Mouse (Mus musculus) kidney, embryonic 14.5 days (tissue): ENCODE data around the gene Pxylp1. TPM values are rescaled to one million over a fixed set of nuclear protein-coding genes. Genes with fewer than 3 reads are reported as not detected.
A peak's percentile ranks its signal among the peaks of the same experiment; 100 is the strongest.

Source experiments
- ATAC-seq: fragments of 200-750 bp; cut with Nextera tagmentation; 2 replicates; pipeline ENCODE4 v1.8.0; 2017; ENCODE audit warnings: moderate number of reproducible peaks, mild to moderate bottlenecking, moderate TSS enrichment, moderate library complexity; ENCODE audit not compliant: low FRiP score, low TSS enrichment
- H3K27ac ChIP-seq: fragments of 300-500 bp; sonication (generic); 2 replicates; pipeline ENCODE4 v1.5.1; 2014; ENCODE audit warnings: low read depth, mild to moderate bottlenecking, low read length, moderate library complexity, mixed read lengths
- H3K27me3 ChIP-seq: fragments of 300-500 bp; sonication (generic); 2 replicates; pipeline ENCODE4 v1.6.1; 2014; ENCODE audit warnings: mild to moderate bottlenecking, low read length; ENCODE audit not compliant: control insufficient read depth, insufficient read depth
- H3K36me3 ChIP-seq: fragments of 300-500 bp; sonication (generic); 2 replicates; pipeline ENCODE4 v1.6.1; 2014; ENCODE audit warnings: low read length, mixed read lengths; ENCODE audit not compliant: control insufficient read depth, insufficient read depth
- H3K4me1 ChIP-seq: fragments of 300-500 bp; sonication (generic); 2 replicates; pipeline ENCODE4 v1.6.1; 2014; ENCODE audit warnings: low read length, mixed read lengths; ENCODE audit not compliant: control insufficient read depth, insufficient read depth
- H3K4me2 ChIP-seq: fragments of 300-500 bp; sonication (generic); replicated peaks from 2 replicates; pipeline ENCODE4 v1.6.1; 2014; ENCODE audit warnings: low read depth, mild to moderate bottlenecking, low read length
- H3K4me3 ChIP-seq: fragments of 300-500 bp; sonication (generic); 2 replicates; pipeline ENCODE4 v1.5.1; 2014; ENCODE audit warnings: mild to moderate bottlenecking, low read length
- H3K9ac ChIP-seq: fragments of 300-500 bp; sonication (generic); 2 replicates; pipeline ENCODE4 v1.6.1; 2014; ENCODE audit warnings: low read depth, mild to moderate bottlenecking, low read length, moderate library complexity
- H3K9me3 ChIP-seq: fragments of 300-500 bp; sonication (generic); 2 replicates; pipeline ENCODE4 v1.6.1; 2016; ENCODE audit warnings: low read length; ENCODE audit not compliant: control insufficient read depth
- WGBS: fragments of 180-500 bp; shearing (Covaris S2); extraction: QIAGEN DNeasy Blood & Tissue Kit; methylation state at CpG from one replicate; pipeline ENCODE4 v1.1.7; 2014; 5-methylcytosine and 5-hydroxymethylcytosine counted together
- polyA plus RNA-seq: library from polyadenylated mRNA; unstranded; fragments of >200 nt; fragmentation: Nextera tagmentation; extraction: Ambion mirVana; gene quantifications from 2 replicates; pipeline ENCODE4 v1.2.1, GENCODE M21; 2014

Gene Pxylp1
- polyA plus RNA-seq, 1 experiment from 2014 or later: 19.3 TPM

GRCm38 (mm10) chr9:96916620-96917538, 24.4 kb upstream of the Pxylp1 start:
- no peak overlapping the region for H3K4me2 ChIP-seq
- ATAC-seq: peak; percentile 87
- WGBS: 40% methylated on average over 27 of the region's 27 CpGs

DNA sequence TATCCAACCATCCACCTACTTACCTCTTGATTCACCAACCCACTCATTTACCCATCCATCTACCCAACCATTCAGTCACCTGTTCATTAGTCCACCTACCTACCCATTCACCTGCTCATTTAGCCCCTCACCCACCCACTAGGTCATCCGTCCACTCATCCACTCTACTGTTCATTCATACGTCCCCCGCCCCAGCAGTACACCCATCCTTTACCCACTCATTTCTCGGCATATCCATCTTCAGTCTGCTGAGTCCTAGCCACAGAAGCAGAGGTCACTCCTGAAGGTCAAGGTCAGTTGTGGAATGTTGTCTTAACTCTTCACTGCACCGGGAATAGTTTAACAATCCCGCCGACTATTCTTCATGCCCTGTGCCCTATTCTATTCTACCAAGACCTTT, 23.6 kb upstream of the Pxylp1 start:
- Histone ChIP-seq H3K27ac (no peak overlapping the region), H3K4me3 (no peak overlapping the region), H3K27me3 (no peaks in the 10 kb centered on the region), H3K36me3 (no peaks in the 10 kb centered on the region), H3K9ac (no peak overlapping the region), H3K9me3 (peaks cover 4% of the 10 kb centered on the region; the same call in 1 of the 2 replicates), H3K4me1 (no peaks in the 10 kb centered on the region), H3K4me2 (no peak overlapping the region)
- WGBS: 33% methylated on average over 7 of the region's 7 CpGs
- peak; percentile 58; the same call in 1 of the 2 replicates for ATAC-seq

More at GRCm38 (mm10) chr9:96916620-96917538, 24.4 kb upstream of the Pxylp1 start:
- H3K36me3 ChIP-seq: no peaks in the 10 kb centered on the region
- H3K9ac ChIP-seq: no peak overlapping the region
- peaks cover 4% of the 10 kb centered on the region; the same call in 1 of the 2 replicates for H3K9me3 ChIP-seq
- no peak overlapping the region for H3K27ac ChIP-seq
- no peaks in the 10 kb centered on the region for H3K4me1 ChIP-seq
- no peaks in the 10 kb centered on the region for H3K27me3 ChIP-seq
- H3K4me3 ChIP-seq: no peak overlapping the region

DNA sequence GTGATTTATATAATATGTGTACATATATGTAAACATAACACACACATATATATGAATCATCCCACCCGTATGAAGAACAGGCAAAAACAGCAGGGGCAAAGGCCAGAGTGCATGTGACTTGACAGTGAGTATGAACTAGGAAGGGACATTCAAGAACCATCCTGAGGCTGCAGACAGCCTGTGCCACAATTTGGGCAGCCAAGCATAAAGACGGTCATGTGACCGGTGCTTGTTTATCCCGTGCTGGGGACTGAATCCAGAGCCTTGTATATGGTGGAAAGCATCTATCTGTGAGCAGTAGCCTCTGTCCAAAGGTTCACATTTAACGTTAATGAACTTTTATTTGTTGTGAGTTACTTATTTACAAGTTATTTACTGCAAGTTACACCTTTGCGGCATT, 22.4 kb upstream of the Pxylp1 start:
- no peak overlapping the region for H3K9ac ChIP-seq
- no peaks in the 10 kb centered on the region for H3K27me3 ChIP-seq
- no peak overlapping the region for H3K27ac ChIP-seq
- H3K9me3 ChIP-seq: peaks cover 4% of the 10 kb centered on the region; the same call in 1 of the 2 replicates
- H3K4me2 ChIP-seq: no peak overlapping the region
- no peak for ATAC-seq
- H3K4me1 ChIP-seq: no peaks in the 10 kb centered on the region
- H3K4me3 ChIP-seq: no peak overlapping the region
- H3K36me3 ChIP-seq: no peaks in the 10 kb centered on the region
- 75% methylated on average over 6 of the region's 6 CpGs for WGBS

DNA sequence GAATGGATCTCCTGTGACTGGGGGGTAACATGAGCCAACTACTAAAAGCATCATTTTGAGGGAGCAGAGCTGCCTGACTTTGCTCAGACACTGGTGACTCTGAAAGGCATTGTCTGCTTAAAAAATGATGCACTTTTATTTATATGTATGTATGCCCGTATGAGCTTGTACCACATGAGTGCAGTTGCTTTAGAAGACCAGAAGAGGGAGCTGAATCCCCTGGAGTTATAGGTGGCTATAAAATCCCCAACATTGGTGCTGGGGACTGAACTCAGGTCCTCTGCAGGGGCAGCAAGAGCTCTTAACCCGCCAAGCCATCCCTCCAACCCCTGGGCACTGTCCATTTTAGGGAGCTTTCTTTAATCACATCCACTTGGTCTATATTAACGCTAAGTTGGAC, 21.5 kb upstream of the Pxylp1 start:
- Histone ChIP-seq H3K36me3 (no peaks in the 10 kb centered on the region), H3K27me3 (no peaks in the 10 kb centered on the region), H3K9me3 (no peaks in the 10 kb centered on the region), H3K9ac (no peak overlapping the region), H3K27ac (no peak overlapping the region), H3K4me3 (no peak overlapping the region), H3K4me1 (no peaks in the 10 kb centered on the region), H3K4me2 (no peak overlapping the region)
- ATAC-seq: no peak
- 84% methylated on average over 3 of the region's 3 CpGs for WGBS

DNA sequence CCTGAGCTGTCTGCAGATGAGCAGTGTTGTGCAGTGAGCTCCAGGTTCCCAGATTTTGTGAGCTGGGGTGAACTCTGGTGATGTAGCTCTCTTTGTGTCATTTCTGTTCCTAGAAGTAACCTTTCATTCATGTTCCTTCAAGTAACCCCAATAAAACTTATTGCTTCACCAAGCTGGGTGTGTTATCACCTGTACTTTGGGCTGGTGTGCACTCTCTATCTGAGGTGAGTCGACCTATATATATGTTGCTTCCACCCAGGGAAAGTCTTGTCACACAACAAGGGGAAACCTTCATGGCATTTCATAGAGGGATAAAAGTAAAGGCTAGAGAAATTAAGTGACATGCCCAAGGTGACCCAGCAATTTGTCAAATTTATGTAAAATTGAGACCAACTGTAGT, 17.0 kb upstream of the Pxylp1 start:
- no peak for ATAC-seq
- Histone ChIP-seq H3K4me1 (no peaks in the 10 kb centered on the region), H3K9ac (no peak overlapping the region), H3K4me2 (no peak overlapping the region), H3K9me3 (no peaks in the 10 kb centered on the region), H3K27ac (no peak overlapping the region), H3K4me3 (no peak overlapping the region), H3K27me3 (no peaks in the 10 kb centered on the region), H3K36me3 (no peaks in the 10 kb centered on the region)
- 86% methylated on average over 1 of the region's 1 CpGs for WGBS

DNA sequence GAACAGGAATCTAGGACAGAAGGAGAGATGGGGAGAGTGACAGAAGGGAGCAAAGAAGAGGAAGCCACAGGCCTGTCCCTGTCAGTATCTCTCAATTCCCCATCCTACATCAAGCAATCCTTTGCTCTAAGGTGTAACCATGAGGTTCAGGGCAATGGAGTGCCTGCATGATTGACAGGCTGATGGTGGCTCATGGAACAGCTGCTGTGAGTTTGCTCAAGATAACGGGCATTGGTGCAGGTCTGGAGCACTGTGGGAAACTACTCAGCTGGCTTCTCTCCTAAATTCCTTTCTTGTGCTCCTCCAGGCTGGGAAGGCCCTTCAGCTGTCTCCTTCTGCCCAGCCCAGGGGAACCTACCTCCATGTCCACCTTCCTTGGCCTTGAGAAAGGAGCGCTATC, 16.3 kb upstream of the Pxylp1 start:
- Histone ChIP-seq H3K27ac (no peak overlapping the region), H3K27me3 (no peaks in the 10 kb centered on the region), H3K9ac (no peak overlapping the region), H3K36me3 (no peaks in the 10 kb centered on the region), H3K4me3 (no peak overlapping the region), H3K4me2 (no peak overlapping the region), H3K9me3 (no peaks in the 10 kb centered on the region), H3K4me1 (no peaks in the 10 kb centered on the region)
- no peak for ATAC-seq
- 74% methylated on average over 2 of the region's 2 CpGs for WGBS

GRCm38 (mm10) chr9:96904360-96905355, 12.2 kb upstream of the Pxylp1 start:
- Histone ChIP-seq H3K27me3 (no peaks in the 10 kb centered on the region), H3K27ac (no peak overlapping the region), H3K9me3 (no peaks in the 10 kb centered on the region), H3K9ac (no peak overlapping the region), H3K36me3 (no peaks in the 10 kb centered on the region), H3K4me1 (no peaks in the 10 kb centered on the region), H3K4me3 (no peak overlapping the region), H3K4me2 (no peak overlapping the region)
- WGBS: 61% methylated on average over 7 of the region's 7 CpGs
- no peak for ATAC-seq

DNA sequence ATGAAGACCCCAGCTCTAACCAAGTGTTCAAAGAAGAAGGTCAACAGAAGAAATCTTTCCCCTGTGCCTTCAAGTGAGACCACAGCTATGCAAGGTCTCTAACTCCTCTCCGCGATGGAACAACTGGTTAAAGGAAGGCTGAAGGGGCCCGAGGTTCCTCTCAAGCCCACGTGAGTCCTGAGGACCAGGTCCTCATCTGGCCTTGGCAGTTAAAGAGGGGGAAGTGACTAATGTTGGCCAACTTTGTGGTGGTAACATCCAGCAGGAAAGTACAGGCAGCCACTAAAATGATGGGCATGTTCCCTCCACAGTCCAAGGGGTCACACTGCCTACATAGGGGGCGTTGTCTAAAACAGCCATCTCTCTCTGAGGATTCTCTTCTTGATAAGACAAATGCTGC, 7.2 kb upstream of the Pxylp1 start:
- no peak overlapping the region for H3K4me3 ChIP-seq
- H3K9me3 ChIP-seq: no peaks in the 10 kb centered on the region; the same call in 1 of the 2 replicates
- H3K27me3 ChIP-seq: no peaks in the 10 kb centered on the region
- no peaks in the 10 kb centered on the region for H3K4me1 ChIP-seq
- no peaks in the 10 kb centered on the region for H3K36me3 ChIP-seq
- no peak for ATAC-seq
- H3K4me2 ChIP-seq: no peak overlapping the region
- 84% methylated on average over 5 of the region's 5 CpGs for WGBS
- no peak overlapping the region for H3K9ac ChIP-seq
- no peak overlapping the region for H3K27ac ChIP-seq
